Mouse (Mus musculus) frontal cortex, postnatal 25 days (tissue): ENCODE results near the gene Rassf2.

Experiments used
- DNase-seq, 2 experiments: peaks; one replicate each; pipeline ENCODE4 v3.0.0; 2022; ENCODE audit warnings: low spot score in 2 of 2

The Rassf2 gene

DNA sequence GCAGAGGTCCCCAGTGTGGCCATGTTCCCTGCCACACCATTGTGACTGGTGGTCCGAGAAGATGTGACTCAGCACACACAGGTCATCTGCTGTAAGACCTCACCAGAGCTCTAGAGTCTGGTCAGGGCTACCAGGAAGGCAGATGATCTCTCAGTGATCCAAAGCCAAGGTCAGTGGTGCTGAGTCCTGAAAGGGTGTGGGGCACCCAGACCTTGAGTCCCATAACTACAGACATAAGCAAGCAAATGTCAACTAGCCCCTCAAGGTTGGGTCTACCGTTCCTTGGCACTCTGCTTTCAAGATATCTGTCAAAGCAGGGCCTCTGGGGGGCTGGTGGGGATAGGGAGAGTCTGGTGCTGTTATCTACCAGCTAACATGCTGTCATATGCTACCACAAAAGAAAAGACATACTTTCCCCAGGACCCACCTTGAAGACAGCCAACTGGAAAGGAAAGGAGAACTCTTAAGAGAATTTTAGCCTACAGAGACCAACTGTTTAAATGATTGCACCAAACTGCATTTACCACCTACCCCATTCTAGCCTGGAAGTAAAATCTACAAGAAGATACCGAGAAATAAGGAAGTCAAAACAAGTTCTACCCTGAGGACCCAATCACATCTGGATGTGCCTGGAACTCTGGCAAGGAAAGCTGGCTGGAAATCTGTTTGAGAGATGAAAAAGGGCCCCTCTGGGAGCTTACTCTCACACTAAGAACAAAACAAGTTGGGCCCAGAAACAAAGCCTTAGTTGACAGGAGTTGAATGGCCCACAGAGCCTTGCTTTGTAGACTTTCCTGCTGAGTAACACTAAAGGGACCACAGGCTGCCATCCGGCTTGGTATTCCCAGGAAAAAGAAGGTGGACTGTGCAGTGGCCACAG lies 4.8 kb upstream of the Rassf2 start:
- no peak for DNase-seq

DNA sequence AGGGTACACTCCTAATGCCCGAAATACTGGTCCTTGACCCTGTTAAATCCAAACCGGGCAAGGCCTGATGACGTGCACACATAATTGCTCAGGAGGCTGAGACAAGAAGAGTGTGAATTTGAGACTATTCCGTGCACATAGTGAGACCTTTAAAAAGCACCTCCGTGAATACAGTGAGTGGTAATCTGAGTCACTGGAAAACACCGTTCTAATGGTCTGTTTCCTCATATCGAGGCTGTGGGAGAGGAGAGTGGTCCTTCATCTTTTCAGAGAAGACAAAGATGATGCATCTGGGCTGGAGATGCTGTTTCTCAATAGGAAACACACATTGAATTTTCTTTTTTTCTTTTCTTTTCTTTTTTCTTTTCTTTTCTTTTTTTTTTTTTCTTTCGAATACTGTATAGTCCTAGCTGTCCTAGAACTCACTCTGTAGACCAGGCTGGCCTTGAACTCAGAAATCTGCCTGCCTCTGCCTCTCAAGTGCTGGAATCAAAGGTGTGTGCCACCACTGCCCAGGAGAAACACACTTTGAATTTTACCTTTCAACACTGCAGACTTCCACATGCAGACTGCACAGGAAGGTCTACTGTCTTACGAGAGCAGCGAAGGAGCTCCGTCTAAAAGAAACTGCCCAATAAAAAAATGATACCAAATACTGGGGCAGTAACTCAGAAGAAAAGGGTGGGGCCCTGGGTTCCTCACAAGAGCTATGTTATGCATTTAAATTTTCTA lies 1.5 kb upstream of the Rassf2 start:
- DNase-seq = no peak

DNA sequence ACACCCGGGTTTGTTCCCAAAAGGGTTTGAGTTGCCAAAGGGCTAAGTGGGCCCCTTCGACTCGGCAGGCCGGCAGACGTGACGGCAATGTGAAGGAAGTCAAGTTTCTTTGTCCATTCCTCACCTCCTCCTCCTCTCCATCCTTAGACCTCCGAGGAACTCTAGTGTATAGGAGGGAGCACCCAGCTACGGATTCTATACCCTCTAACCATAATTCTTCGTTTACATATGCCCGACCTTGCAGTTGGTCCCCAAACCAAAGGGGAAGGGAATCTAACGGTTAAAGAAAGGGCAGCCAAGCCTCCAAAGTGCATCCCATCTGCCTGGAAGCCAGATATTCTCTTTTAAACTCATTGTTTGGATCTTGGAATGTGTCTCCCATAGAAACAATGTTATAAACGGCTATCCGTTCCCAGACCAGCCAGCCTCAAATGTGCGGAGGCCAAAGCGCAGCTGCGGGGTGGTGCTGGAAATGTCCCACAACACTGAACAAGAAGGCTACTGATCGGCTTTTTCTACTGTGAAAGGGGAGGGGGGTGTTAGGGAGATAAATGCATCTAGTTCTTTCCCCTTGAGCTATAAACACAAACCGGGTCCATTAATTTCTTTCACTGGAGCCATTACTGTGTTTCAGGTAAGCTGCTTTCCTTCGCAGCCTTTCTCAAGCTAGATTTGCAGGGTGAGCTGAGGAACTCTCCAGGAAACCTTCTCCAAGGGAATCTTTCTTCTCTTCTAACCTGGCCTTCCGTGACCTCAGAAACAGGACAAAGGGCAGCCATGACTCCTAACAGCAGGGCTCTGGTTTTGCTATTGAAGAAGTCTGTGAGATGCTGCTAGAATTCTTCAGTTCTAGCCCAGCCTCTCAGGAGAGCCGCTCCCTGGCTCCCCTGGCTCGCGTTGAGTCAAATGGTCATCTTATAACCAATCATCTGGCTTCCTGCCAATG lies 633 bp upstream of the Rassf2 start:
- DNase-seq = no peak

DNA sequence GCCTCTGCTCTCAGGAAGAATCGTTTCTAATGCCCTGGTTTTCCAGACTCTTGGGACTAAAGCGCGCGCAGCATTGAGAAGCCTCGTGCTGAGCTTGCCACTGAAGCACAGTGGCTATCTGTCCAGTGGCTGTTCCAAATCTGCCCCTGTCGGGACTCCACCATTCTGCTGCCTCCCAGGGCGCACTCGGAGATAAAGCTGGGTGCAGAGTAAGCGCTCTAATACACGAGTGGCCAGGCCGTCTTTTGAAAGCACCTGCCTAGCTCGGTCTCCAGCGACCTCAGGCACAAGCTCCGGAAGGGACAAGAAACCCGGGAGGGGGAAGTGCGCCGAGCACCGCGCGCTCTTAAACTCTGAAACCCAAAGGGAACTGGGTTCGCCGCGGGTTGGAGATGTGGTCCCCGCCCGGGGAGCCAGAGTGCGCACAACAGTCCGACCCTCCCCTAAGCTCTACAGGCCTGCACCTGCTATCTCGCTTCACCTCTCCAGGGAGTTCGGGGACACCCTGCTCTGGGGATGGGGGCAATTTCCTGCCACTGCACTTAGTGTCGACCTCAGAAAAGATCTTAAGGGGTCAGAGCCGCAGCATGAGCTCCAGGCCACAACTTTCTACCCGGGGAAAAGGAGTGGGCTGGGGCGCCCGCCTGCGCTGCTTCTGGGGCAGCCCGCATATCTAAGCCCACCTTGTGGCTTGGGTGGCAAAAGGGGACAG lies 1.0 kb downstream of the Rassf2 start:
- peak in 1 of 2 experiments; percentile 28 for DNase-seq

DNA sequence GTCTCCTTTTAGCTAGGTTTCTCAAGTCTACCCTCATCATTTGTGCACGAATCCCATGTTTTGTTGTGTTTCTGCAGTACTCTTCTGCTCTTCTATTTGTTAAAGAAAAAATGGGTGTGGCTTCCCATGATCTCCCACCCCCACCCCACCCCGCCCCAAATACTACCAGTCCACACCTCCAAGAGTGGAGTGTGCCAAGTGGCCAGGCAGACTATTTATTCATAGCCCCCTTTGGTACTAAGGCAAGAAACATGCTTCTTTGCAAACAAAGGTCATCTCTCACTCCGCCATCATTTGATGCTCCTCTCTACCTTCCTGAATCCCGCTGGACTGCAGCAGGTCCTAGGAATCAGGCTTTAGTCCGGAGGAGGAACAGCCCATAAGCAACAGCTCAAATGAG lies 2.0 kb downstream of the Rassf2 start:
- no peak for DNase-seq

DNA sequence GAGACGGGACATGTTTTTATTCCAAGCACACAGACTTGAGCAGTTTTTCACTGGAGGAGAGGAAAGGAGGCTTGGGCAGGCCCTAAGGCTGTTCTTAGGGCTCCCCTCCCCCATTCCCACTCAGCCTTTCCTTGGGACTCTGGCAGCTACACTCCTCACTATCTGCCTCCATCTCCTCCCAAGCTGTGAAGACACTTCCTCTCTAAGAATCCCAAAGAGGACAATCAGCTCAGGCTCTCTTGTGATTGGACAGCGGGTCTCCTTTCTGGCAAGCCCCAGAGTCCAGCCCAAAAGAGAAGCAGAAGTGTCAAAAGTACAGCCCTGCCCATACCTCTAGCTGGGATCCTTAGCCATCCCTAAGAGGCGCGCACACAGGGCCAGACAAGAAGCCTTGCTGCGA lies 2.7 kb downstream of the Rassf2 start:
- DNase-seq = no peak

DNA sequence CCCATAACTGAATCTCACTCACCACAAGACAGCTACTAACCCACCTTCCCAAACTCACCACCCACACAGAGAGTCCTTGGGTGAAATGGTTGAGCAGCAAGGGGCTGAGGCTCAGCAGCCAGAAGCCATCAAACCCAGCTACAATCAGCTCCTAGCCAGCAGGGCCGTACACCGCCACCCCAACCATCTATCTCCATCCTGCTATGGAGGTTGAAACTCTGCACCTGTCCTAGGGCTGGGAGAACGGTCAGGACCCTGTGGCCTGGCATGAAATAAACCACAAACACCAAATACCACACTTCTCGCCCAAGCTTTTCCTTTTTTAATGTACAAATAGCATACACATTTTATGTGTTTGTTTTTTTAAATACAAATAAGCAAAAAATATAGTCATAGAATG lies 6.0 kb downstream of the Rassf2 start:
- no peak for DNase-seq

DNA sequence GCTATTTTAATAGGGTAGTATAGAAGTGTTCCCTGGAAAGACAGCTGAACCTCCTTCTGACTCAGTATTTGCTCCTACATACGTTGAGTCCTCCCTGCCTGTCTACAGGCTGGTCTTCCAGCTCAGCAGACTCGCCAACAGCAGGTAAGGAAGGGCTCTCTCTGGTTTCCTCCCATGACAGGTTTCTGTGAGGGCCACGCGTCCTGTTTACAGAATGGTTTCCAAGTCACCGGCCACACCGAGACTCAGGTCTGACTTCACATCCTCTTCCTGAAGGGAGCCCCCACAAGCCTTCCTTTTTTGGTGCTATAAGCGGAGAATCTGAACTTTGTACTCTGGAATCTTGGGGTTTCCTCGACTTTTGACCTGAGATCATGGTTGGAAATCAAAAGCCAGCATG lies 7.4 kb downstream of the Rassf2 start:
- DNase-seq = no peak

DNA sequence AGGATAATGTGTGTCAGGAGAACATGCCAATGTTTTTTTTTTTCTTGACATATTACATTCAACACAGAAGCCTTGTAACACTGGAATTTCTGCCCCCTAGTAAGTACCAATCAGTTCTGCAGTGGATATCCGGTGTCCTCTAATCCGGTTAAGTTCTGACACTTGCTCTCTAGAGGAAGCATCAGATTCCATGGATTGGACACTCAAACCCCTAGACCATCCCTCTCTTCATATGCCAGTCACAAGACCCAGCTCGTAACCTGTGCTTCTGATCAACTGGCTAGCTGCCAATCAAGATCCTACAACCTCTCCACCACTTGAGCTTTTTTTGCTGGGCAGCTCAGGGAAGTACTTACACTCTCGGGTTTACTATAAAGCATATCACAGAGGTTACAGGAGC lies 8.4 kb downstream of the Rassf2 start:
- no peak for DNase-seq

DNA sequence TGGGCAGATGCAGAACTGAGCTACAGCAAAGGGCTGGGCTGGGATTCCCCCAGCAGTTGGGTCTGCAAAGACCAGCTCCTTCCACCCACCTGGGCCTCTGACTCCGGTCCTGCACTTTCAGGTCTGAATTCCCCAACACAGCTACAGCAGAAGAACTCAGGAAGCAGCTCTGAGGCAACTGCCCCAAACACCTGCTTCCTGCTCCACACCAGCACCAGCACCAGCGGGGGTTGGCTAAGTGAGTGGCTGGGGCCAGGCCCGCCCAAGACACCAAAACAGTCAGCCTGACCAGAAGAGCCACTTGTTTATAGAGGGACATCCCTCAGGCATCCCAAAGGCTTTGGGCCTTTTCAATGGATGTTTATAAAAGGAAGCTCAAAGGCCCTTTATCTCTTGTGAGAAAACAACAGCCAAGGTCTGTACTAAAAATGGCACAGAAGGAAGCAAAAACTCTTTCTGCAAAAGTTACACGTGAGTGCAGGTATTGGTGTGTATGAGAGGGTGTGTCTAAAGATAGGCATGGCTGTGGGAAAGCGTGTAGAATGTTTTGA lies 9.0 kb downstream of the Rassf2 start:
- no peak for DNase-seq

DNA sequence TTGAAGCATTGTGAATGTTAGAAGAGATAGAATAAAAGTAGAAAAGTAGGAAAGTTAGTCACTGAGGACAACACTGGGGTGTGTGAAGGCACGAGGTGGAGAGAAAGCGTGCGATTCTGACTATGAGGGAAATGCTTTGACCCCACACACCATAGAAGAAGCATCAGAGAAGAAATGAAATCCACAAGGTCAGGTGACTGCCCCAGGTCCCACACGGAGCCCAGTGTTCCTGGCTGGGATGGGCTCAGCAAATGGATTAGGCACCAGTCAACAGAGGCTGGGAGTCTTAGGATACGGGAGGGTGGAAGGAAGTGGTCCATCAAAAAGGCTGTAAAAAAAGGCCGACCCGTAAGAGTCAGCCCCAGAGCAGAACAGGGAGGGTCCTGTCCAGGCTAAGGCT lies 9.6 kb downstream of the Rassf2 start:
- DNase-seq = no peak

DNA sequence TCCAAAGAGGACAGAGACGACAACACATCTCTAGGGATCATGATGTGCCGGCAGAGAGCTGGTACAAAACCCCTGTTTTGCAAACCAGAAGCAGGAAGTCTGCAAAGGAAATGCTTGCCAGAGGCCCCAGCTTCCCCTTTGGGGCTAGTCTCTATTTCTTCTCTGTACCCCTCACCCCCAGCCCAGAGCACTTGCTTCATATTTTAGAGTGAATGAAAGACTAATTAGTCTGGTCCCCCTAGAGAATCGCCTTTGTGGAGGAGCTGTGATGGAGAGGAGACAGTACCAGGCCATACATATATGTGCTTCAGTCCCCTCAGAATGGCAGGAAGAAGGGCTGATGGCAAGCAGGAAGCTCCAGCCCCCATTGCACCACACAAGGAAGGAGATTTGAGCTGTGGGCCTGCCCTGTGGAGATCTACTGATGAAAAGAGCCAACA lies 10.7 kb downstream of the Rassf2 start:
- no peak for DNase-seq

DNA sequence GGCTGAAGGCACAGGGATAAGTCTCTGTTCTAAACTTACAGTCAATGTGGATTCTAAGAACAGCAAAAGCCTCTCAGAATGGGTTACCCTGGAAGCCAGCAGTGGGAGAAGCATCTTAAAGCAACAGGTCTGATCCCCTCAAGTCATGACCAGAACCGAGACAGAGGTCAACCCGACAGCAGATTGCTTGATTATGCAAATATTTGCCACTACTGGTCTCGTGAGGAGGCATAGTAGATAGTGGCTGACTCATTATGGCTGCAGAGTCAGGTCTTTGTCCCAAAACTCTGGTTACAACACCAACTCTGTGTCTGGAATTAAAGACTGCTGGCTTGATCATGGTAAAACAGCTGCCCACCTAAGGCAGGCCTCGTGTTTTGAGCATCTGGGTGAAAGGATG lies 11.9 kb downstream of the Rassf2 start:
- DNase-seq = no peak

DNA sequence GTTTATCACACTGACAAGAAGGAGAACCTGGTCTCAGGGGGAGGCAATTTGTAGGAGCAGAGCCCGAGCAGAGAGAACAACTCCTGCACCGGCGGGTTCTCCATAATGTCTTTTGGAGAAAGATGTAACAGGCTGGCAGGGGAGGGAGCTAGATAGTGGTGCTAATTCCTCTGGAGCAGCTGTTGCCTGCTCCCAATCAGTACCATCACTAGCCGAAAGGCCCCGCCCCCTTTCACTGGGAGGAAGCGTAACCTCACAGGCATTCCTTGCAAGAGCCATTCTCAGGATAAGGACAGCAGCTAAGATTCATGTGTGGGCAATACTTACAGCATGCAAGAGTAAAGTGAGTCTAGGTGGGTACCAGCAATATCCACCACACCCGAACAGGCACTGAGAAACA lies 12.4 kb downstream of the Rassf2 start:
- DNase-seq = no peak

DNA sequence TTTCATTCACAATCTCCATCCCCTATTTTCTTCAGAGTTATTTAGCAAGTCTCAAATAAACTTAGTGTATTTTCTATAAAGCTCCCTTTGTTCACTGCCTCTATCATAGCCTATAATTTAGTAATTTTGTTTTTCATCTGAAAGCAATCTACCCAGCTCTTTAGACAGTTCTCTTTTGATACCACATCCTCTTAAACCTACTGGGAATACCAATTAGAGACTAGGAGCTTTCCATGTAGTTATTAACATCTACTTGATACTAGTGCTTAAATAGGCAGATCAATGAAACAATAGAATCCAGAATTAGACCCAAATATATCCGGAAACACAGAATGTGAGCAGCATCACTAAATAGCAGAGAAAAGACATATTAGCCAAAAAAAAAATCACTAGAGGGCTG lies 14.0 kb downstream of the Rassf2 start:
- DNase-seq = no peak

DNA sequence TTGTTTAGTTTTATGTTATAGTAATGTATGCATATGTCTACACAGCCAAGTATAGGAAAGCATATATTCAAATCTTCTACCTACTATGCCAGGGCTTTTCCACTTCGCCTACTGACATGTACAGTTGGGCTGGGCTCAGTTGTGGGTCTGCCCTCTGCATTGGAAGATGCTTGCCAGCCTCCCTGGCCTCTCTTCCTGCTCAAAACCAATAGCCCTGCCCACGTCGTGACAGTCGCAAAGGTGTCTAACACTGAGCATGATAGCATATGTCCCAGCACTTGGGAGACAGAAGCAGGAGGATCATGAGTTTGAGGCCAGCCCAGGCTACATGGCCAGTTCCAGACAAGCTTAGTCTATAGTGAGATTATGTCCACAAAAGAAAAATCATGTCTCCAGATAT lies 16.9 kb downstream of the Rassf2 start:
- no peak for DNase-seq

DNA sequence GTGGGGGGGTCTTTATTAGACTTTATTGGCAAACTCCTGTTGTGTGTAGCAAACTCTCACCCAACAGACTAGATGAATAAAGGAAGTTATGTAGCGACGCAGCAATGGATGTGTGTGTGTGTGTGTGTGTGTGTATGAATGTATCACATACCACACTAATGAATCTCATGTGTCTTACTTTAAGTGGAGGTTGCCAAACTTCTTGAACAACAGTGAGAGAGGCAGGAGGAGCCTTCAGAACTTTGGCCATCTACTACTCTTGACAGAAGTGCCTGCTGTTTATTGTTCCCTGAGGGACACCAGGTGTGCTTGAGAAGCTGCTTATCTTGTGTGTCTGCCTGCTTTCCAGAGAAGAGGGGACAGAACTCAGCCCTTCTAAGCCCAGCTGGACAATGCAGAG lies 19.3 kb downstream of the Rassf2 start:
- DNase-seq = no peak

DNA sequence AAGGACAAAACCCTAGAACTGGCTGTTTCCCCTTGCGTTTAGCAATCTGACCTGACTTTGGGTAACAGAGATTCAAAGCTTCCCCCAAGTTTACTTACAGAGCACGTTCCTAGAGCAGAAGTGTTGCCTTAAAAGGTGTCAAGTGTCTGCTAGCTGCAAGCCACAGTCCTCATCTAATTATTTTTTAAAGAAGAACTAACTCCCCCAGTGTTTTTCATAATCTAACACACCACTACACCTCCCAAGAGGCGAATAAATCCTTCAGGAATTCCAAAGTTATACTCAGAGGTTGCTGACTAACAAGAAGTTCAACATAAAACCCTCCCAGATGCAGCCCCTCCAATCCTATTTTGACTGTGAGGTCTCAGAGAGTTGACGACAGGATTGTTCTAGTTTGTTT lies 21.9 kb downstream of the Rassf2 start:
- DNase-seq = no peak

DNA sequence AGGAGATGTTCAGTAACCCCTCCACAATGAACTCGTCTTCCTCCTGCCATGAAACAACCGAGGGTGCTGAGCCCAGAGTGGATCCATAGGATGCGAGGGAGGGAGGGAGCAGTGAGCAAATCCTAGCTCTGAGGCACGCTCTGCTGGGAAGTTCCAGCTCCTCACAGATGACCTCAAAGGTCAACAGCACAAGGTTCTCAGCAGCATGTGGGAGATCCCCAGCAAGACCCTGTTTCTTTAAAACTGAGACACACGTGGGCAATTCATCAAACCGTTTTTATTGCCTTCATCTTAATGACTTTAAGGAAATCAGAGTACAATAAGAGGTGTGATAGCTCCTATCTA lies 22.6 kb downstream of the Rassf2 start:
- DNase-seq = no peak

DNA sequence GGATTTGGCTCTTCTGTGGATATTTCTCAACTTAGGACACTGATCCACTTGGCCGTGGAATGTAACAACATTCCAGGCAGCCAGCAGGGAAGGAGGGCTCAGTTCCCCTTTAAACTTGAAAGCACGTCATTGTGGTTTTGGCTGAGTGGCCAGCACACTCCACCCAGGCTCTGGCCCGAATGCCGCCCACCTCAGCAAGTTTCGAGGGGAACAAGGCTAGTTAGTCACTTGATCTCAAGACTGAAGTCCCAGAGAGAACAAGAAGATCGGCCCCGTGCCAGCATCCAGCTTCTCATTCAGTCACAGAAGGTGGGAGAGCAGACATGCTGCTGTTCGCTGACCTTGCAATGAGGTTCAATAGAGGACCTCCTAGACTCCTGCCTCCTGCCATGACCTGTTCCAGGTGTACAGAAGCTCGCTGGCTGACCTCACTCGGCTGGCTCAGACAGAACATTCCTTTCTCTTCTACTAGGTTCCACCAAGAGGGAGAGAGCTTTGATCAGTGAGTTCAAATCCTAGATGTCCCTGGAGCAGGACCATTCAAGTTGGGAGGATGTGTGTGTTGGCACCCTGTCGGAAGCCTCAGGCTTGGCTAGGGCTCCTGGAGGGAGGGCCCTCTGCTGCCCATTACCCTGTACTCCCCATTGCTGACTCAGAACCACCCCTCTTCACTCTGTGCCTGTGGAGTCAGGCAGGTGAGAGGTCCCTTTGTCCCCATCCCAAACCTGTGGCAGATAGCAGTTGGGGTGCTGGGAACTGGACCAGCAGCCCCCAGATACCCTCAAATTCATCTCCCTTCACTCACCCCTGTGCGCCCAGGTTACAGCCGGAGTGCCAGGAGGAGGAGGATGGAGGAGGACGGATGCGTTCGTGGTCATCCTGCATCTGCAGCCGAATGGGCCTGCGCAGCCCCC lies 23.2 kb downstream of the Rassf2 start:
- DNase-seq = no peak
